Mouse (Mus musculus): ENCODE measurements around the gene Atoh8.

DNA sequence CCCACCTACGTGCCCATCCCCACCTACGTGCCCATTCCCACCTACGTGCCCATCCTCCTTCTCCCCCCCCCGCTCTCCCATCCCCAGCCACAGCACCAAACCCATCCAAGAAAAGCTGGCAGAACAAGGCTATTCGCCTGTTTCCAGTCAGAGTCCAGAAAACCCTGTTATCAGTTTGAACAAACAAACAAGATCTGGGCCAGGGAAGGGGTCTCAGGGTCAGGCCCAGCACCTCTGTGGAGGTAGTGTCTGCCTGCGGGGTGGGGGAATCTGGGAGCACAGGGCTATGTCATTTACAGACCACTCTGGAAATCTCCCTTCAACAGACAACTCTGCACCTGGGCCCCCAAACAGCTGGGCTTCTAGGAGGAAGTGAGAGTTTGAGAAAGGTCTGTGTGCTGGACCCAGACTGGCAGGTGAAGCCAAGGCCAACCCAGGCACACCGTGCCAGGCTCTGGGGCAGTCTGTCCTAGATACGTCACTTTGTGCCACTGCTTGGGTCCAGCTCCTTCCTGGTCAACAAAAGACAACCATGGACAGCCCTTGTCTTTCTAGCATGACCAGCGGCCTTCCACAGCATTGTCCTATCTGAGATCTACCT lies 7.6 kb downstream of the Atoh8 start:
- no peak for TF ChIP-seq EP300 (IDR thresholded peaks at IDR 0.05; ENCODE audit: low read depth)
- TF ChIP-seq CTCF (IDR thresholded peaks at IDR 0.05; ENCODE audit: low read depth), result no peak

Data from liver, embryonic 14.5 days (tissue).